Mouse (Mus musculus): ENCODE results near the gene Rps6ka5.

The Rps6ka5 gene

GRCm38 (mm10) chr12:100529172-100529571 is 197.6 kb downstream of the Rps6ka5 start:
- DNase-seq: peak; percentile 71 to 77

- DNase-seq: peak; percentile 40 to 76
Observed at GRCm38 (mm10) chr12:100528246-100528645, 198.5 kb downstream of the Rps6ka5 start.

- peak; percentile 79 to 88 for DNase-seq
Observed at GRCm38 (mm10) chr12:100527753-100528152, 199.0 kb downstream of the Rps6ka5 start.

- DNase-seq: no peak
Observed at GRCm38 (mm10) chr12:100527241-100527640, 199.5 kb downstream of the Rps6ka5 start.

- DNase-seq: no peak
Observed at GRCm38 (mm10) chr12:100525939-100526338, 200.8 kb downstream of the Rps6ka5 start.

- peak; percentile 63 to 79 for DNase-seq
Observed at GRCm38 (mm10) chr12:100520794-100521186, 206.0 kb downstream of the Rps6ka5 start, which contains the start of gene Ttc7b. Gene Ttc7b, minus strand, starts transcription at chr12:100520826.

- DNase-seq: peak; percentile 47 to 81
Observed at GRCm38 (mm10) chr12:100520077-100520793, 206.5 kb downstream of the Rps6ka5 start.

- peak; percentile 71 to 86 for DNase-seq
Observed at GRCm38 (mm10) chr12:100519684-100520076, 207.1 kb downstream of the Rps6ka5 start.

- DNase-seq: no peak
Observed at GRCm38 (mm10) chr12:100517371-100517770, 209.4 kb downstream of the Rps6ka5 start.

- DNase-seq: peak; percentile 48 to 59
Observed at GRCm38 (mm10) chr12:100516161-100516838, 210.5 kb downstream of the Rps6ka5 start.

GRCm38 (mm10) chr12:100515493-100515892 is 211.3 kb downstream of the Rps6ka5 start:
- DNase-seq: no peak

GRCm38 (mm10) chr12:100514611-100515010 is 212.2 kb downstream of the Rps6ka5 start:
- no peak for DNase-seq

GRCm38 (mm10) chr12:100513131-100513530 is 213.7 kb downstream of the Rps6ka5 start:
- DNase-seq: no peak

- peak in 1 of 2 experiments; percentile 69 for DNase-seq
Observed at GRCm38 (mm10) chr12:100512641-100513040, 214.1 kb downstream of the Rps6ka5 start.

GRCm38 (mm10) chr12:100509615-100510282 is 217.0 kb downstream of the Rps6ka5 start:
- no peak for DNase-seq

- DNase-seq: no peak
Observed at GRCm38 (mm10) chr12:100508668-100509067, 218.1 kb downstream of the Rps6ka5 start.

- peak in 1 of 2 experiments; percentile 34 for DNase-seq
Observed at GRCm38 (mm10) chr12:100505484-100505883, 221.3 kb downstream of the Rps6ka5 start.

- no peak for DNase-seq
Observed at GRCm38 (mm10) chr12:100504585-100504984, 222.2 kb downstream of the Rps6ka5 start.

- DNase-seq: peak; percentile 35 to 70
Observed at GRCm38 (mm10) chr12:100503659-100504058, 223.1 kb downstream of the Rps6ka5 start.

- peak in 1 of 2 experiments; percentile 15 for DNase-seq
Observed at GRCm38 (mm10) chr12:100502544-100502943, 224.2 kb downstream of the Rps6ka5 start.

GRCm38 (mm10) chr12:100501261-100501660 is 225.5 kb downstream of the Rps6ka5 start:
- peak in 1 of 2 experiments; percentile 34 for DNase-seq

GRCm38 (mm10) chr12:100499469-100499868 is 227.3 kb downstream of the Rps6ka5 start:
- no peak for DNase-seq

Data from kidney, postnatal 25 days (tissue).